Mouse (Mus musculus) olfactory bulb, adult 2 months (tissue): ENCODE data around the gene Ms4a4c.

Source experiments
- CTCF ChIP-seq: fragments of 200-500 bp; IDR thresholded peaks from 2 replicates; pipeline ENCODE4 v1.5.1; 2012; ENCODE audit warnings: low read depth, mild to moderate bottlenecking, low read length, moderate library complexity; ENCODE audit not compliant: insufficient read depth
- POLR2A ChIP-seq: fragments of 200-500 bp; IDR thresholded peaks from 2 replicates; pipeline ENCODE4 v1.6.1; 2012; ENCODE audit warnings: mild to moderate bottlenecking, low read depth, low read length, moderate library complexity; ENCODE audit not compliant: insufficient read depth

GRCm38 (mm10) chr19:11362002-11362401 lies 42.6 kb upstream of the Ms4a4c start:
- no peak for TF ChIP-seq CTCF
- no peak for TF ChIP-seq POLR2A
